Mouse (Mus musculus): Measurements from ENCODE around the gene Psme2. TPM values are rescaled to one million over a fixed set of nuclear protein-coding genes. Genes with fewer than 3 reads are reported as not detected.

Gene Psme2
- polyA plus RNA-seq, 1 experiment: 36.7 TPM

- TF ChIP-seq GATA1 (IDR thresholded peaks at IDR 0.05; ENCODE audit: low read length): no peak
Measured at GRCm38 (mm10) chr14:55581981-55582681, 8.8 kb downstream of the Psme2 start.

GRCm38 (mm10) chr14:55580731-55581130 lies 10.2 kb downstream of the Psme2 start:
- no peak for TF ChIP-seq GATA1 (IDR thresholded peaks at IDR 0.05; ENCODE audit: low read length)

GRCm38 (mm10) chr14:55579511-55580496 lies 11.1 kb downstream of the Psme2 start:
- no peak for TF ChIP-seq GATA1 (IDR thresholded peaks at IDR 0.05; ENCODE audit: low read length)

GRCm38 (mm10) chr14:55578668-55579269 lies 12.1 kb downstream of the Psme2 start:
- no peak for TF ChIP-seq GATA1 (IDR thresholded peaks at IDR 0.05; ENCODE audit: low read length)

- no peak for TF ChIP-seq GATA1 (IDR thresholded peaks at IDR 0.05; ENCODE audit: low read length)
Measured at GRCm38 (mm10) chr14:55577871-55578667, 12.8 kb downstream of the Psme2 start, which contains the start of gene Psme1. TSS of gene Psme1 (plus strand) at chr14:55578123.

GRCm38 (mm10) chr14:55576376-55576775 lies 14.5 kb downstream of the Psme2 start:
- no peak for TF ChIP-seq GATA1 (IDR thresholded peaks at IDR 0.05; ENCODE audit: low read length)

GRCm38 (mm10) chr14:55575711-55576110 lies 15.2 kb downstream of the Psme2 start:
- TF ChIP-seq GATA1 (IDR thresholded peaks at IDR 0.05; ENCODE audit: low read length): no peak

GRCm38 (mm10) chr14:55575302-55575701 lies 15.6 kb downstream of the Psme2 start, which contains the start of gene Fitm1:
TSS of gene Fitm1 (plus strand) at chr14:55575617.
- no peak for TF ChIP-seq GATA1 (IDR thresholded peaks at IDR 0.05; ENCODE audit: low read length)

- TF ChIP-seq GATA1 (IDR thresholded peaks at IDR 0.05; ENCODE audit: low read length): no peak
Measured at GRCm38 (mm10) chr14:55571760-55572159, 19.2 kb downstream of the Psme2 start.

- no peak for TF ChIP-seq GATA1 (IDR thresholded peaks at IDR 0.05; ENCODE audit: low read length)
Measured at GRCm38 (mm10) chr14:55570588-55570987, 20.3 kb downstream of the Psme2 start.

GRCm38 (mm10) chr14:55567496-55567895 lies 23.4 kb downstream of the Psme2 start:
- TF ChIP-seq GATA1 (IDR thresholded peaks at IDR 0.05; ENCODE audit: low read length): no peak

- no peak for TF ChIP-seq GATA1 (IDR thresholded peaks at IDR 0.05; ENCODE audit: low read length)
Measured at GRCm38 (mm10) chr14:55565748-55566147, 25.2 kb downstream of the Psme2 start.

GRCm38 (mm10) chr14:55563249-55563648 lies 27.7 kb downstream of the Psme2 start:
- no peak for TF ChIP-seq GATA1 (IDR thresholded peaks at IDR 0.05; ENCODE audit: low read length)

GRCm38 (mm10) chr14:55561860-55562259 lies 29.1 kb downstream of the Psme2 start:
- TF ChIP-seq GATA1 (IDR thresholded peaks at IDR 0.05; ENCODE audit: low read length): no peak
